Mouse (Mus musculus) myocyte (in vitro differentiated cells): ENCODE data around the gene Ak5.

Experiments
- E2F4 ChIP-seq: IDR thresholded peaks from one replicate; pipeline ENCODE4 v1.6.1; 2011; ENCODE audit warnings: mild to moderate bottlenecking, control low read depth, moderate library complexity; ENCODE audit not compliant: insufficient read depth
- MAX ChIP-seq: IDR thresholded peaks from one replicate; pipeline ENCODE4 v1.6.1; 2011; ENCODE audit warnings: low read depth, mild to moderate bottlenecking, control low read depth
- MYOD1 ChIP-seq, 3 experiments: IDR thresholded peaks; one replicate each; pipeline ENCODE4 v1.6.1; 2011; ENCODE audit warnings: control low read depth in 2 of 3, low read depth in 2 of 3, mild to moderate bottlenecking in 2 of 3, moderate library complexity in 1 of 3; ENCODE audit not compliant: insufficient read length in 2 of 3, control insufficient read depth in 1 of 3
- MYOG ChIP-seq, 3 experiments: IDR thresholded peaks; one replicate each; pipeline ENCODE4 v1.6.1; 2011; ENCODE audit warnings: control low read depth in 2 of 3, low read depth in 2 of 3, mild to moderate bottlenecking in 2 of 3; ENCODE audit not compliant: insufficient read length in 2 of 3, control insufficient read depth in 1 of 3, insufficient read depth in 1 of 3
- POLR2A ChIP-seq: IDR thresholded peaks from one replicate; pipeline ENCODE4 v1.6.1; 2011; ENCODE audit warnings: low read depth, mild to moderate bottlenecking, control low read depth, moderate library complexity; ENCODE audit not compliant: insufficient read length
- TCF12 ChIP-seq: IDR thresholded peaks from one replicate; pipeline ENCODE4 v1.6.1; 2011; ENCODE audit warnings: mild to moderate bottlenecking, control low read depth; ENCODE audit not compliant: poor library complexity, insufficient read depth, severe bottlenecking
- TCF3 ChIP-seq: IDR thresholded peaks from one replicate; pipeline ENCODE4 v1.6.1; 2011; ENCODE audit warnings: low read depth, control low read depth; ENCODE audit not compliant: insufficient read length
- USF1 ChIP-seq: IDR thresholded peaks from one replicate; pipeline ENCODE4 v1.6.1; 2011; ENCODE audit warnings: low read depth, mild to moderate bottlenecking, control low read depth, moderate library complexity

GRCm38 (mm10) chr3:152713991-152714902 is 46.1 kb upstream of the Ak5 start, which contains the start of gene Pigk:
- TF ChIP-seq POLR2A, result peak; percentile 85
- no peak for TF ChIP-seq TCF12
- TF ChIP-seq MYOG (IDR thresholded peaks at IDR 0.05; ENCODE audit: control insufficient read depth in 1 of 3, insufficient read depth in 1 of 3, insufficient read length in 2 of 3, low read depth in 2 of 3), result no peak
- no peak for TF ChIP-seq MAX
- no peak for TF ChIP-seq E2F4
- TF ChIP-seq USF1, result no peak
- TF ChIP-seq TCF3, result no peak
- no peak for TF ChIP-seq MYOD1 (IDR thresholded peaks at IDR 0.05; ENCODE audit: control insufficient read depth in 1 of 3, insufficient read length in 2 of 3, low read depth in 2 of 3)
